Mouse (Mus musculus) midbrain, embryonic 10.5 days (tissue): ENCODE measurements around the gene Frmd8. TPM values are rescaled to one million over a fixed set of nuclear protein-coding genes. Genes with fewer than 3 reads are reported as not detected.
A peak's percentile ranks its signal among the peaks of the same experiment; 100 is the strongest.
"Not testable (repeated sequence)": the region's sequence is repeated elsewhere in the genome, so short reads cannot be mapped to it uniquely, and the experiment has no call there.

Experiments
- DNase-seq: peaks from one replicate; pipeline ENCODE4 v3.0.0-alpha.2; 2017; ENCODE audit warnings: low spot score
- H3K27ac ChIP-seq: fragments of 300-500 bp; sonication (generic); replicated peaks from 2 replicates; pipeline ENCODE4 v1.5.1; 2016; ENCODE audit warnings: mild to moderate bottlenecking
- H3K27me3 ChIP-seq: fragments of 300-500 bp; sonication (generic); 2 replicates; pipeline ENCODE4 v1.6.1; 2016; ENCODE audit warnings: low read depth, mild to moderate bottlenecking; ENCODE audit not compliant: poor library complexity, severe bottlenecking
- H3K36me3 ChIP-seq: fragments of 300-500 bp; sonication (generic); 2 replicates; pipeline ENCODE4 v1.6.1; 2016; ENCODE audit warnings: mild to moderate bottlenecking, moderate library complexity
- H3K4me1 ChIP-seq: fragments of 300-500 bp; sonication (generic); 2 replicates; pipeline ENCODE4 v1.6.1; 2016
- H3K4me3 ChIP-seq: fragments of 300-500 bp; sonication (generic); 2 replicates; pipeline ENCODE4 v1.5.1; 2016; ENCODE audit warnings: mild to moderate bottlenecking, moderate library complexity
- H3K9me3 ChIP-seq: fragments of 300-500 bp; sonication (generic); replicated peaks from 2 replicates; pipeline ENCODE4 v1.6.1; 2016; ENCODE audit warnings: mild to moderate bottlenecking
- WGBS: fragments of 180-500 bp; shearing (Covaris S2); methylation state at CpG from one replicate; pipeline ENCODE4 v1.1.7; 2016; 5-methylcytosine and 5-hydroxymethylcytosine counted together
- polyA plus RNA-seq: library from polyadenylated mRNA; unstranded; fragments of >200 nt; fragmentation: Nextera tagmentation; extraction: Ambion mirVana; gene quantifications from 2 replicates; pipeline ENCODE4 v1.2.1, GENCODE M21; 2016

Gene Frmd8
- polyA plus RNA-seq, 1 experiment from 2014 or later, result 34.9 TPM

DNA sequence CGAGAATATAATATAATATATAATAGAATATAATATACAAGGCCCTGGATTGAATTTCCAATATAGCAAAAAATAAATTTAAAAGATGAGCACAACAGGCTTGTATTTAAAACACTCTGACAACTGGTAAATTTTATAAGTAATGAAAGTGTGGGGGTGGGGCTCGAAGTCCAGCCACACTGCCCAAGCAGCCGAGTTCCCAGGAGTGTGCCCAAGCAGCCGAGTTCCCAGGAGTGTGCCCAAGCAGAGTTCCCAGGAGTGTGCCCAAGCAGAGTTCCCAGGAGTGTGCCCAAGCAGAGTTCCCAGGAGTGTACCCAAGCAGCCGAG is 53.3 kb downstream of the Frmd8 start:
- H3K27ac ChIP-seq, result no peak overlapping the region
- no peaks in the 10 kb centered on the region for H3K9me3 ChIP-seq
- peaks cover 7% of the 10 kb centered on the region; the same call in 1 of the 2 replicates for H3K27me3 ChIP-seq
- DNase-seq, result no peak
- H3K36me3 ChIP-seq, result no peaks in the 10 kb centered on the region
- 81% methylated on average over 5 of the region's 5 CpGs for WGBS
- peaks cover 47% of the 10 kb centered on the region for H3K4me1 ChIP-seq
- H3K4me3 ChIP-seq, result no peak overlapping the region

DNA sequence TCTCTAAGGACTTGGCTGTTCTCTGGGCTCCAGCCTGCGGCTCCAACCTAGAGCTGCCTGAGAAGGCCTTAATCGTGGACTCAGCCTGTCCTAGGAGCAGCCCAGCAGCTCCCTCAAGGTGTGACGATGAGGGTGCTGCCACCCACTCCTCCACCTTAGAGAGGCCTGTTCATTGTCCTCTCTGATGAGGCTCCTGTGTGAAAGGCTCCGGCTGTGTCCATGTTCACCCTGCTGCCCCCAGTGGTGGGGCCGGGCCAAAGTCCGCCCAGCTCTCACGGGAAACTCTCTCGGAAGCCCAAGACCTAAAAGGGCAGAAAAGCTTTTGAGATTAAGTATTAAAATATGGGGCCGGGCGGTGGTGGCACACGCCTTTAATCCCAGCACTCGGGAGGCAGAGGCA is 55.5 kb downstream of the Frmd8 start:
- Histone ChIP-seq H3K36me3 (no peaks in the 10 kb centered on the region), H3K4me1 (peaks cover 54% of the 10 kb centered on the region), H3K9me3 (no peaks in the 10 kb centered on the region), H3K4me3 (no peak overlapping the region), H3K27ac (peak overlapping the region; percentile 86; the same call in 1 of the 2 replicates), H3K27me3 (peaks cover 3% of the 10 kb centered on the region; the same call in 1 of the 2 replicates)
- no peak for DNase-seq
- WGBS, result 53% methylated on average over 12 of the region's 12 CpGs

DNA sequence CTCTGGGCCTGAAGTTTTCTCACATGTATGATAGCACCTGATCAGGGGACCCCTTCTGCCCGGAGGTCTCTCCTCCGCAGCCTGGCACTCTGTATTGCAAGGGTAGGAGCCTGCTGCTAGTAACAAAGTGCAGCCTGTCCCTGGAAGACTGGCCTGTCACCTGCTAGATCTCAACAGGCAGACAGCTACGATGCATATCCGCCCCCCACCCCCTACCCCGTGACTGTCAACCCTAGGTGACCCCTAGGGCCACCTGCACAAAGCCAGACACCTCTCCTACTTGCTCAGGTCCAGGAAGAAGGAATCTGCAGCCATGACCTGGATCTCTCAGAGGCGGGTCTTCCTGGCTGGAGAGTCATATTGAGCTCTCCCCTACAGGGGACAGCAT is 56.5 kb downstream of the Frmd8 start:
- Histone ChIP-seq H3K36me3 (no peaks in the 10 kb centered on the region), H3K4me3 (no peak overlapping the region), H3K4me1 (peaks cover 51% of the 10 kb centered on the region), H3K9me3 (no peaks in the 10 kb centered on the region), H3K27ac (peak overlapping the region; percentile 86), H3K27me3 (no peaks in the 10 kb centered on the region)
- 81% methylated on average over 6 of the region's 6 CpGs for WGBS
- no peak for DNase-seq

DNA sequence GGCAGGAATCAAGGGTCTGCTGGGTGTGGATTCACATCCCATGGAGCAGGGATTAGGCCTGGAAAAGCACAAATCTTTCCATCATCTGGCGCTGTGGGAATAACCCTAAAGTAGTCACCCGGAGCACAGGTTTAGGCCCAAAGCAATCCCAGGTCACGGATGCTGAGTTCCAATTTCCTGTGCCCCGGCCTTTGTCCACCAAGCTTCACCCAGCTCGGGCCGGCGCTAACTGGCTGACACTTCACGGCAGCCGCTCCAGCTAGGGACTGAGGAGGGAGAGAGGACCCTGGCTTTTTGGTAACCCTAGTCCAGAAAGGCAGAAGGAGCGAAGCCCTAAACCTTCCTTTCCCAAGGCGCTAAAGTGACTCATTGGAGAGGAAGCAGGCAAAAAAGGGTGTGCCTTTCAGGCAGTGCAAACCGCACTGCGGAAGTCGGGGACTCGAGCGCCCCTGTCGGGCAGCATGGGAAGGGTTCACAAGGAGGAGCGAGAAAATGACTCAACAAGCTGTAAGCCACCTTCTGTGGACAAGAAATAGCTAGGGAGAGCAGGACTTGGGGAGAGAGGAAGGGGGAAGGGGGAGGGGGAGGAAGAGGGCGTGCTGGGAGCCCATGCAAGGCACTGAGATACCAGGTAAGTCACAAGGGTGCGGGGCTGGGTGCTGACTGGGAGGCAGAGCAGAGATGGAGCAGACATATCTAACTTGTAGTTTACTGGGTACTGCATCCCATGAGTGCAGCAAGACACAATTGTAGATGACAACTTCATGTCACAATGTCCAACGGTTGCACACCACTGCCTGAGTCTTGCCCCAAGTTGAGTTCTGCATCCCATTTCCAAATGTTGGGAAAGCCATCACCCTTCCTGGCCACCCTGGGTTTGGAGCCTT is 57.1 kb downstream of the Frmd8 start:
- peak; percentile 83 for DNase-seq
- Histone ChIP-seq H3K27ac (peak overlapping the region; percentile 86), H3K27me3 (no peaks in the 10 kb centered on the region), H3K9me3 (no peaks in the 10 kb centered on the region), H3K4me3 (peak overlapping the region; percentile 38), H3K36me3 (no peaks in the 10 kb centered on the region), H3K4me1 (peaks cover 50% of the 10 kb centered on the region)
- 23% methylated on average over 21 of the region's 21 CpGs for WGBS

DNA sequence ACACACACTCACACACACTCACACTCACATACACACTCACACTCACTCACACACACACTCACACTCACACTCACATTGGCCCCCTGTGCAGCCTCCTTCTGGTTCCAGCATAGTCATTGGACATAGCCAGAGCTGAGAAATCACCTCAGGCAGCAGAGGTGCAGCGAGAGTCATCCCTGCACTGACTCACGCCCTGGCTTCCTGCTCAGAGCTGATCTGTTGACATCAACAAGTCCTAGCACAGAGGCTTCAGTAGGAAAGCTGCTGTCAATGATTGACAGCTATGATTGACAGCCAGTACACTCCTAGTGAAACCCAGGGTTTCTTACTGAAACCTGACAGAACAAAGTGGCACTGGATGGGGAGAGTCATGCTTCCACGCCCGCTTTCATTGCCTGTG is 59.1 kb downstream of the Frmd8 start:
- DNase-seq, result no peak
- H3K9me3 ChIP-seq, result no peaks in the 10 kb centered on the region
- H3K36me3 ChIP-seq, result no peaks in the 10 kb centered on the region
- H3K27ac ChIP-seq, result peak overlapping the region; percentile 50; the same call in 1 of the 2 replicates
- H3K4me3 ChIP-seq, result no peak overlapping the region
- H3K27me3 ChIP-seq, result no peaks in the 10 kb centered on the region
- peaks cover 58% of the 10 kb centered on the region for H3K4me1 ChIP-seq
- WGBS, result 87% methylated on average over 4 of the region's 4 CpGs

DNA sequence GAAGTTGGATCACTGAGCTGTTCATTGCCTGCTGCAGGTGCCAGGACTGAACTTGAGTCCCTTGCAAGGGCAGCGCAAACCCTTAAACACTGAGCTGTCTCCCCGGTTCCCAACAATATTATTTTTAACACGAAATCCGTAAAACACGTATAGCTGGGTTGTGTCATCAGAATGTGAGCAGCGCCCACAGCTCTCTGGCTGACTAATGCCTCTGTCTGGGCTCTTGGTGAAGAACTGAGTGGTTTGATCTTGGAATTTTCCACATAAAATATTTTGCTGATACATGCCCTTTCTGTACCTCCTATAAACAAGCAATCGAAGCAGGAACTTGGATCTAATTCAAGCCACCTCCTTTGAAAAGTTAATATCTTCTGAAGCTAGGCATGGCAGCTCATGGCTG is 60.1 kb downstream of the Frmd8 start:
- Histone ChIP-seq H3K27ac (no peak overlapping the region), H3K27me3 (no peaks in the 10 kb centered on the region), H3K36me3 (no peaks in the 10 kb centered on the region), H3K4me3 (no peak overlapping the region), H3K4me1 (peaks cover 67% of the 10 kb centered on the region), H3K9me3 (no peaks in the 10 kb centered on the region)
- WGBS, result 94% methylated on average over 7 of the region's 7 CpGs
- DNase-seq, result no peak

DNA sequence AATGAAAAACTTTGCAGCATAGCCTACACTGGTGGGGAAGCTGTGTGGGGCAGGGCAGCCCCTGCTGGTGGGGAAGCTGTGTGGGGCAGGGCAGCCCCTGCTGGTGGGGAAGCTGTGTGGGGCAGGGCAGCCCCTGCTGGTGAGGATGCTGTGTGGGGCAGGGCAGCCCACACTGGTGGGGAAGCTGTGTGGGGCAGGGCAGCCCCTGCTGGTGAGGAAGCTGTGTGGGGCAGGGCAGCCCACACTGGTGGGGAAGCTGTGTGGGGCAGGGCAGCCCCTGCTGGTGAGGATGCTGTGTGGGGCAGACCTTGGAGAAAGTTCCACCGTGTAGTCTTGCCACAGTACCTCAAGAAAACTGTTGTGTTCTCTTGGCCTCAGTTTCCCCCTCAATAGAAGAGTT is 61.0 kb downstream of the Frmd8 start:
- 43% methylated on average over 1 of the region's 1 CpGs for WGBS
- not testable (repeated sequence) for H3K27me3 ChIP-seq, H3K36me3 ChIP-seq, H3K9me3 ChIP-seq, H3K4me3 ChIP-seq, DNase-seq
- Histone ChIP-seq H3K27ac (0 out of 2 replicates have a peak overlapping the region, but pooled peaks have one; percentile 28), H3K4me1 (peaks cover 73% of the 10 kb centered on the region)

DNA sequence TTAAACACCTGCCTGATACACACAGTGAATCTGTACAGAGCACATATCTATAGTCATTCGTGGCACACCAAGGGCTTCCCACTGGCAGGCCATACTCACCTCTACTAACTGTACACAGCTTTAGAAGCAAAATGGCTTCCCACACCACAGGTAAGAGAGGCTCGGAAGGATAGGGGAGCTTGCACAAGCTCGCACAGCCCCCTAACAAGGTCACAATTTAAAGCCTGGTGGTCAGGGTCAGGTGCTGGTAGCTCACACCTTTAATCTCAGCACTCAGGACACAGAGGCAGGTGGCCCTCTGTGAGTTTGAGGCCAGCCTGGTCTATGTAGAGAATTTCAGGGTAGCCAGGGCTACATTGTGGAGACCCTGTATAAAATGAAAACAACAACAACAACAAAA is 61.5 kb downstream of the Frmd8 start:
- Histone ChIP-seq H3K4me3 (no peak overlapping the region), H3K27ac (0 out of 2 replicates have a peak overlapping the region, but pooled peaks have one; percentile 28), H3K27me3 (no peaks in the 10 kb centered on the region), H3K9me3 (no peaks in the 10 kb centered on the region), H3K4me1 (peaks cover 73% of the 10 kb centered on the region), H3K36me3 (no peaks in the 10 kb centered on the region)
- 89% methylated on average over 3 of the region's 3 CpGs for WGBS
- no peak for DNase-seq

DNA sequence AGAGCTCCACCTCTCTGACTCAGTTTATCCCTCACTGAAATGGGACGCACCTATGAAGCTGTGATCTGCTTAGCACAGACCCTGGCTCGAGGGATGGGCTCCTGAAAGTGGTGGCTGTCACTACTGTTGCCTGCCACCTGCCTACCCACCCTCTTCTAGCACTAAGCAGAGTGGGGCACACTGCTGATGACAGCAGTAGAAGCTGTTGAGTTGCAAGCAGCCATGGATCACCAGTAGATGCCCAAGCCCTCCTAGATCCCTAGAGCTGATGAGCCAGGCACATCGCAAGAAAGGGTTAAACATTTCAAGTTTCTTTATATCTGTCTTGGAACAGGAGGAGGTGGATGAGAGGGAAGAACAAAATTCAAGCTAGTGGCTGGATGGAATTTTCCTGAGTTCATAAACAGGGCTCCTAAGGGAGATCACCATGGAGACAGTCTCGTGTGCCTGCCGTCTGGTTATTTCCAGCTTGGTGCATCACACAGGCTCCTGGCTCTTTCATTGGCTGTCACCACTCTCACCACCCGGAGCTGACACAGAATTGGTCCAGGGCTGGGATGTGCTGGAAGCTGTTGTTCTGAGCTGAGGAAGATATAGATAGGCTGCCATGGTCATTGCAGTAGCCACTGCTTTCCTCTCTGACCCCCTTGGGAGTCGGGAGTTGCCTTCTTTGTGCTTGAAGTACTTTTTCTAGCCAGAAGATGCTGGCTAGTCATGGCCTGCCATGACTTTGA is 63.1 kb downstream of the Frmd8 start:
- Histone ChIP-seq H3K27me3 (no peaks in the 10 kb centered on the region), H3K36me3 (no peaks in the 10 kb centered on the region), H3K4me1 (peaks cover 73% of the 10 kb centered on the region), H3K4me3 (no peak overlapping the region), H3K9me3 (no peaks in the 10 kb centered on the region), H3K27ac (peak overlapping the region; percentile 80)
- WGBS, result 58% methylated on average over 7 of the region's 7 CpGs
- DNase-seq, result peak; percentile 63

DNA sequence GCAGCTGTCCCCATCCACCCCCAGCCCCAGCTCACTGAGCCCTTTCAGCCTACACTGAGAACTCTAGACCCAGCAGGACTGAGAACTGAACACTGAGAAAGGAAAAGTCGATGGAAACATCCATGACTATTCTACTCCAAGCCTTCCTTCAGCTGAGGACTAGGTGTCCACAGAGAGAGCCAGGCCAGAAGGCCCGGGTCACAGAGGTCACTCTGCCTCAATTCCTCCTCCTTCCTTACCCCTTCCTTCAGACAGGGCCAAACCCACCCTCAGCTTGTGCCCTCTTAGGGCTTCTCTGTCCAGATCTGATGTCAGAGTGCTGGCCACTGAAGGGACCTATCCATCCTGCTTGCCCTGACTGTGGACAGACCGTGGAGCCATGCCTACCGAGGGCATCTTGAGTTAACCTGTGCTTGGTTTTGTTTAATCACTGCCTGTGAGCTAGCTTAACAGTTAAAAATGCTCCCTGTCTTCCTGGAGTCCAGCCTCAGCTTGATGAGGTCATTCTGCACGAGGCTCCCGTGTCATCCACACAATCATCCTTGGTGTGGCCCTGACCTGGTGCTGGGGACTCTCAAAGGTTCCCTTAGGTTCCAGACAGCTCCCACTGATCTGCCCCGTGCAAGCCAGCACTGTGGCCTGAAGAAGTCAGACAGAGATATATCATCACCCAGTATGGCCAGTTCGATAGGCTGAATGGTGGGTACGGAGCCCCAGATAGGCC is 64.1 kb downstream of the Frmd8 start:
- Histone ChIP-seq H3K4me1 (peaks cover 79% of the 10 kb centered on the region), H3K27ac (peak overlapping the region; percentile 80), H3K36me3 (no peaks in the 10 kb centered on the region), H3K9me3 (no peaks in the 10 kb centered on the region), H3K27me3 (no peaks in the 10 kb centered on the region), H3K4me3 (no peak overlapping the region)
- no peak for DNase-seq
- 80% methylated on average over 9 of the region's 9 CpGs for WGBS

DNA sequence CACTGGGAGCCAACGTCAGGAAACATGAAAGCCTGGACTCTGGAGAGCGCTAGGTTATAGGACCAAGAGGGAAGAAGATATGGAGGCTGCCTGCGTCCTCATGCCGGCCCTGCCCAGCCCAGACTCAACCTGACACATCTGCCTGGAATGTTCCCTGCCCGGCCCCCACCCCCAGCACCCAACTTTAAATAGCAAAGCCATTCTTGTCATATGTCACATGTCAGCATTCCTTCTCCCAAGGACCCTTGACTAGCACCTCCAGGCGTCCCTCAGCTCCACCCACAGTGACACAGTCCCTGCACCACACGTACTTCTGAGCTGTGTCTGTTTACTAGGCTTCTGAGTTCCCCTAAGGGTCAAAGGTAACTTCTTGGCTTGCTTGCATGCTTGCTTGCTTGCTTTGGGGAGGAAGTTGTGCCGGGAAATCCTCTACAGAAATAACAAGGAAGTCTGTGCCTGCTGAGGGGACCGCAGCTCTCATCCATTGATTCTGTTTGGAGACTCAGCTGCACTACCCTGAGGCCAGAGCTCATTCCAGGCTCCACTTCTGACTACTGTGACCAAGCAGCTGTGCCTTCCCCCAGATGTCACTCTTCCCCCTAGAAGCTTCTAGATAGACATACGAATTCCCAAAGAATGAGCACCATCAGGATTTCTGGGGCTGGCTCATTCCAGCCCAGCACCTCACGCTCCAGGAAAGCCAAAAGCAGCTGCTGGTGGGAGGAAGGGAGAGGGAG is 64.8 kb downstream of the Frmd8 start:
- H3K36me3 ChIP-seq, result no peaks in the 10 kb centered on the region
- no peak for DNase-seq
- H3K27ac ChIP-seq, result peak overlapping the region; percentile 80
- H3K4me3 ChIP-seq, result no peak overlapping the region; the same call in 1 of the 2 replicates
- peaks cover 82% of the 10 kb centered on the region for H3K4me1 ChIP-seq
- H3K9me3 ChIP-seq, result no peaks in the 10 kb centered on the region
- WGBS, result 55% methylated on average over 11 of the region's 11 CpGs
- no peaks in the 10 kb centered on the region for H3K27me3 ChIP-seq

DNA sequence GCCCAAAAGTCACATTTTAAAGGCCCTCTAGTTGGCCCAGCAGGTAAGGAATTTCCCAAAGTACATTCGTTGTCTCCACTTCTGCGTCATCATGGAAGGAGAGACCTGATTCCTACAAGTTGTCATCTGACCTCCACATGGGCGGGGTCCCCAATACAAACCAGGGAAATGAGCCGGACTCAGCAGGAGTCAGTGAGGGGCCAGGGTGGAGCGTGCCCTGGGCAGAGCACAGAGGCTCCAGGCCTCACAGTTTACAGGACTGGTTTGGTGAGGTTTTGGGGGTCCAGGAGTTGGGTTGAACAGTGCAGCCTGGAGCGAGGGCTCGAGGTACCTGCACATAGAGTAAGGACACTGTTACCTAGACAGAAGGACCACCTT is 65.4 kb downstream of the Frmd8 start:
- Histone ChIP-seq H3K27ac (peak overlapping the region; percentile 80), H3K9me3 (no peaks in the 10 kb centered on the region), H3K4me3 (no peak overlapping the region; the same call in 1 of the 2 replicates), H3K27me3 (no peaks in the 10 kb centered on the region), H3K4me1 (peaks cover 87% of the 10 kb centered on the region), H3K36me3 (no peaks in the 10 kb centered on the region)
- DNase-seq, result no peak
- WGBS, result 55% methylated on average over 7 of the region's 7 CpGs
